Mouse (Mus musculus) thymus, adult 2 months (tissue): ENCODE measurements around the gene Glis2. TPM values are rescaled to one million over a fixed set of nuclear protein-coding genes. Genes with fewer than 3 reads are reported as not detected.

Experiments
- DNase-seq: peaks from one replicate; pipeline ENCODE4 v3.0.0; 2021
- H3K27ac ChIP-seq: fragments of 200-500 bp; 2 replicates; pipeline ENCODE4 v1.5.1; 2012; ENCODE audit warnings: low read length, control low read depth; ENCODE audit not compliant: control insufficient read depth, insufficient read depth
- H3K27me3 ChIP-seq: fragments of 200-500 bp; 2 replicates; pipeline ENCODE4 v1.6.1; 2012; ENCODE audit warnings: mild to moderate bottlenecking, low read length, moderate library complexity, mixed read lengths; ENCODE audit not compliant: control insufficient read depth, insufficient read depth
- H3K36me3 ChIP-seq: fragments of 200-500 bp; 2 replicates; pipeline ENCODE4 v1.6.1; 2012; ENCODE audit warnings: mild to moderate bottlenecking, low read length, moderate library complexity; ENCODE audit not compliant: control insufficient read depth, insufficient read depth
- H3K4me1 ChIP-seq: fragments of 200-500 bp; replicated peaks from 2 replicates; pipeline ENCODE4 v1.6.1; 2012; ENCODE audit warnings: low read length; ENCODE audit not compliant: control insufficient read depth, insufficient read depth
- H3K4me3 ChIP-seq: fragments of 200-500 bp; 2 replicates; pipeline ENCODE4 v1.5.1; 2012; ENCODE audit warnings: mild to moderate bottlenecking, low read length, control low read depth, moderate library complexity; ENCODE audit not compliant: control insufficient read depth, insufficient read depth
- CTCF ChIP-seq: fragments of 200-500 bp; IDR thresholded peaks from 2 replicates; pipeline ENCODE4 v1.5.1; 2012; ENCODE audit warnings: mild to moderate bottlenecking, control low read depth, low read length, moderate library complexity, borderline replicate concordance; ENCODE audit not compliant: control insufficient read depth, poor library complexity, insufficient read depth; ENCODE audit errors: extremely low read depth
- POLR2A ChIP-seq: fragments of 200-500 bp; IDR thresholded peaks from 2 replicates; pipeline ENCODE4 v1.6.1; 2012; ENCODE audit warnings: mild to moderate bottlenecking, low read length, control low read depth, moderate library complexity; ENCODE audit not compliant: control insufficient read depth, poor library complexity, insufficient read depth; ENCODE audit errors: extremely low read depth
- WGBS: fragments of 180-500 bp; shearing (Covaris S2); methylation state at CpG from one replicate; pipeline ENCODE4 v1.1.7; 2018; 5-methylcytosine and 5-hydroxymethylcytosine counted together
- polyA plus RNA-seq: library from polyadenylated mRNA; depleted of rRNA; stranded (reverse); fragments of >200 nt; gene quantifications from 2 replicates; pipeline ENCODE4 v1.2.3, GENCODE M21; 2012

Glis2 gene
- polyA plus RNA-seq, 1 experiment = 14.3 TPM

GRCm38 (mm10) chr16:4586531-4587123 is 7.9 kb upstream of the Glis2 start:
- Histone ChIP-seq H3K36me3 (no peaks in the 10 kb centered on the region), H3K4me1 (peaks cover 22% of the 10 kb centered on the region), H3K27ac (0 out of 2 replicates have a peak overlapping the region, but pooled peaks have one; percentile 44), H3K4me3 (peak overlapping the region; percentile 64), H3K27me3 (no peaks in the 10 kb centered on the region)
- under 1% methylated on average over 43 of the region's 43 CpGs for WGBS
- TF ChIP-seq CTCF = peak; percentile 52; the same call in 1 of the 2 replicates
- TF ChIP-seq POLR2A = no peak; the same call in none of the 2 replicates
- peak; percentile 96 for DNase-seq

- peaks cover 22% of the 10 kb centered on the region for H3K4me1 ChIP-seq
- H3K4me3 ChIP-seq = no peak overlapping the region
- no peaks in the 10 kb centered on the region for H3K36me3 ChIP-seq
- no peak for DNase-seq
- 92% methylated on average over 5 of the region's 5 CpGs for WGBS
- TF ChIP-seq CTCF = no peak
- TF ChIP-seq POLR2A = no peak
- H3K27me3 ChIP-seq = no peaks in the 10 kb centered on the region
- H3K27ac ChIP-seq = no peak overlapping the region
Observed at GRCm38 (mm10) chr16:4587516-4588210, 6.8 kb upstream of the Glis2 start.

GRCm38 (mm10) chr16:4590236-4590635 is 4.3 kb upstream of the Glis2 start:
- no peak for DNase-seq
- Histone ChIP-seq H3K27ac (no peak overlapping the region), H3K27me3 (no peaks in the 10 kb centered on the region; the same call in 1 of the 2 replicates), H3K4me1 (peaks cover 27% of the 10 kb centered on the region), H3K36me3 (no peaks in the 10 kb centered on the region), H3K4me3 (no peak overlapping the region)
- TF ChIP-seq CTCF (no peak), POLR2A (no peak)
- 97% methylated on average over 9 of the region's 9 CpGs for WGBS

GRCm38 (mm10) chr16:4592909-4593875 is 1.3 kb upstream of the Glis2 start:
- no peaks in the 10 kb centered on the region for H3K36me3 ChIP-seq
- no peaks in the 10 kb centered on the region; the same call in 1 of the 2 replicates for H3K27me3 ChIP-seq
- peaks cover 19% of the 10 kb centered on the region for H3K4me1 ChIP-seq
- 54% methylated on average over 32 of the region's 32 CpGs for WGBS
- peak overlapping the region; percentile 41; the same call in 1 of the 2 replicates for H3K4me3 ChIP-seq
- TF ChIP-seq CTCF (no peak), POLR2A (no peak)
- H3K27ac ChIP-seq = no peak overlapping the region
- DNase-seq = peak; percentile 59

GRCm38 (mm10) chr16:4594814-4595526 is 457 bp downstream of the Glis2 start:
- H3K4me1 ChIP-seq = peaks cover 19% of the 10 kb centered on the region
- peak; percentile 39 for DNase-seq
- 3% methylated on average over 51 of the region's 52 CpGs for WGBS
- no peaks in the 10 kb centered on the region for H3K36me3 ChIP-seq
- peak overlapping the region; percentile 51 for H3K4me3 ChIP-seq
- no peaks in the 10 kb centered on the region; the same call in 1 of the 2 replicates for H3K27me3 ChIP-seq
- no peak overlapping the region for H3K27ac ChIP-seq
- no peak for TF ChIP-seq CTCF
- no peak for TF ChIP-seq POLR2A

- no peak overlapping the region for H3K4me3 ChIP-seq
- no peaks in the 10 kb centered on the region for H3K36me3 ChIP-seq
- no peak for DNase-seq
- no peak overlapping the region for H3K27ac ChIP-seq
- H3K4me1 ChIP-seq = peaks cover 19% of the 10 kb centered on the region
- WGBS = 89% methylated on average over 5 of the region's 5 CpGs
- no peaks in the 10 kb centered on the region; the same call in 1 of the 2 replicates for H3K27me3 ChIP-seq
- TF ChIP-seq CTCF = no peak
- TF ChIP-seq POLR2A = no peak
Observed at GRCm38 (mm10) chr16:4595527-4595963, 1.0 kb downstream of the Glis2 start.
